9 mouse cellular contexts compared by ENCODE assay signal in the genomic region with DNA sequence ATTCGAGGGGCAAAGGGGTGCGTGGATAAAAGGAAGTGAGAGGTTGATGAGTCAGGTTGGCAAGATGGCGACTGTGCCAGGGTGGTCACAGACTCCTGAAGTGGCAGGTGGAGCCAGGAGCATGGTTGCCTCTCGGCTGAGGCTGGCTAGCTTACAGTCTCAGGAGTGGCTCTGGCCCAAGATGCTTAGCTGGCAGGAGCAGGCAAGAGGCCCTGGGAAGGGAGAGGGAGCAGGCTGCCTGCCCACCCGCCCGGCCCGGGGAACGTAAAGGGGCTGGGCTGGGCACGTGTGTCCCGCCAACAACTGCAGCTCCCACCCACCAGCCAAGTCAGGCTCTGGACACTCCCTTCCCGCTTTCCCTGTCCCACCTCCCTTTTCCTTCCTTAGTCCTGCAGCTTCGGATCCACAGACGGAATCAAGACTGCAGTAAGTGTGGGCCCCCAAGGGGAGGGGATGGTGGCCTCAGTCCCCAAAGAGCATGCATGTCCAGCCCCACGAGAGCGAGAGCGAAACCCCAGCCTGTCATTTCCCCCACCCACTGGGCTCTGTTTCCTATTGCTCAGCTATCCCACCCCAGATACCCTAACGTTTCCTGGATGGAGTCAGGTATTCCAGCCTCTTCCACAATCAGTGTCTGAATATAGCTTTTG. TPM values are rescaled to one million over a fixed set of nuclear protein-coding genes. Genes with fewer than 3 reads are reported as not detected.
DNase-seq lines count a peak whose midpoint lies in the region; ATAC-seq lines count a peak whose summit lies in the region.
"Had no signal": no experiment of that assay in that cellular context is flagged by ENCODE, and none has a peak within 500 bp of the region (broad histone marks: within the 10 kb centered on the region; RNA-seq: fewer than 3 reads in every experiment).

No protein-coding gene starts in this region.

- WGBS in heart, embryonic 11.5 days (ENCODE audit: insufficient replicate concordance): 54% methylated on average over 16 of the region's 17 CpGs
- WGBS in stomach, embryonic 16.5 days: 40% methylated on average over 17 of the region's 17 CpGs

- DNase-seq in Muller cell, postnatal 12 days (ENCODE audit: inconsistent ontology term): peak; percentile 11
- peak; percentile 77 for DNase-seq in cerebellum, adult 11-12 months
- peak; percentile 27 to 68 for DNase-seq in kidney, postnatal 25 days
- no peak for DNase-seq in layer of hippocampus, postnatal 36 days
- no peak for DNase-seq in yolk sac, embryonic 10.5 days (ENCODE audit: low spot score)
- DNase-seq in right cerebral cortex, postnatal 25 days: no peak
- DNase-seq: liver, embryonic 13.5 days had no signal

- no peak overlapping the region for H3K9ac ChIP-seq in heart, embryonic 11.5 days (ENCODE audit: low read depth, low read length)
- H3K9ac ChIP-seq in stomach, embryonic 16.5 days (ENCODE audit: low read length): peak overlapping the region; percentile 81
- H3K9ac ChIP-seq: liver, embryonic 13.5 days had no signal

- ATAC-seq in heart, embryonic 11.5 days (replicated peaks; ENCODE audit: insufficient number of reproducible peaks, low FRiP score, low TSS enrichment): no peak
- ATAC-seq in stomach, embryonic 16.5 days (ENCODE audit: insufficient read depth, low FRiP score): peak; percentile 22

- no peak overlapping the region for H3K27ac ChIP-seq in heart, embryonic 11.5 days (ENCODE audit: low read depth, low read length)
- H3K27ac ChIP-seq in stomach, embryonic 16.5 days (ENCODE audit: low read length): peak overlapping the region; percentile 90; the same call in 1 of the 2 replicates
- H3K27ac ChIP-seq: liver, embryonic 13.5 days had no signal

- 0 out of 2 replicates have a peak overlapping the region, but pooled peaks have one; percentile 3 for H3K4me3 ChIP-seq in heart, embryonic 11.5 days (ENCODE audit: low read depth, low read length)
- peak overlapping the region; percentile 50 for H3K4me3 ChIP-seq in stomach, embryonic 16.5 days (replicated peaks; ENCODE audit: low read length)
- H3K4me3 ChIP-seq: liver, embryonic 13.5 days had no signal

- 0 out of 2 replicates have a peak, but pooled peaks cover 3% of the 10 kb centered on the region for H3K36me3 ChIP-seq in heart, embryonic 11.5 days (ENCODE audit: control insufficient read depth, insufficient read depth, low read length)
- H3K36me3 ChIP-seq in stomach, embryonic 16.5 days (ENCODE audit: control insufficient read depth, insufficient read depth, low read length): 0 out of 2 replicates have a peak, but pooled peaks cover 3% of the 10 kb centered on the region
- H3K36me3 ChIP-seq: liver, embryonic 13.5 days had no signal

- H3K4me1 ChIP-seq in heart, embryonic 11.5 days (ENCODE audit: control insufficient read depth, insufficient read depth, low read length): peaks cover 30% of the 10 kb centered on the region
- H3K4me1 ChIP-seq in stomach, embryonic 16.5 days (ENCODE audit: control insufficient read depth, insufficient read depth, low read length): peaks cover 49% of the 10 kb centered on the region

- H3K27me3 ChIP-seq in heart, embryonic 11.5 days (ENCODE audit: control insufficient read depth, insufficient read depth, low read length): no peaks in the 10 kb centered on the region; the same call in 1 of the 2 replicates
- H3K27me3 ChIP-seq in stomach, embryonic 16.5 days (ENCODE audit: control insufficient read depth, insufficient read depth, low read length): no peaks in the 10 kb centered on the region

- H3K9me3 ChIP-seq in heart, embryonic 11.5 days (replicated peaks; ENCODE audit: control insufficient read depth, low read length): no peaks in the 10 kb centered on the region
- H3K9me3 ChIP-seq in stomach, embryonic 16.5 days (replicated peaks; ENCODE audit: control insufficient read depth, low read length): no peaks in the 10 kb centered on the region
- H3K9me3 ChIP-seq: liver, embryonic 13.5 days had no signal

- H3K4me2 ChIP-seq in heart, embryonic 11.5 days: peak overlapping the region; percentile 1; the same call in 1 of the 2 replicates
- H3K4me2 ChIP-seq in stomach, embryonic 16.5 days (ENCODE audit: low read depth, low read length): peak overlapping the region; percentile 84

RNA-seq across cellular contexts. Expression of a gene that starts 1.7 kb away (rescaled TPM):
- 3.4 and 4.0 TPM in 2 replicates for polyA plus RNA-seq in heart, embryonic 11.5 days (2014; fragmentation: Nextera tagmentation; extraction: Ambion mirVana)
- 10.9 and 14.2 TPM in 2 replicates for polyA plus RNA-seq in stomach, embryonic 16.5 days (2015; fragmentation: Nextera tagmentation; extraction: Ambion mirVana)
- total RNA-seq in layer of hippocampus, postnatal 36 days (2021): 1 to 10 TPM; 2.3 to 2.8 TPM

RNA-seq across cellular contexts. Expression of a gene that starts 14.2 kb away (rescaled TPM):
- 13.9 and 14.5 TPM in 2 replicates for polyA plus RNA-seq in heart, embryonic 11.5 days (2014; fragmentation: Nextera tagmentation; extraction: Ambion mirVana)
- polyA plus RNA-seq in stomach, embryonic 16.5 days (2015; fragmentation: Nextera tagmentation; extraction: Ambion mirVana): 3.3 and 4.4 TPM in 2 replicates
- 1 to 10 TPM; 6.1 to 6.6 TPM for total RNA-seq in layer of hippocampus, postnatal 36 days (2021)

RNA-seq across cellular contexts. Expression of a gene that starts 19.9 kb away (rescaled TPM):
- polyA plus RNA-seq in heart, embryonic 11.5 days (2014; fragmentation: Nextera tagmentation; extraction: Ambion mirVana): 0.34 and 0.35 TPM in 2 replicates
- 0.15 TPM in 1 of 2 replicates, not detected in the other for polyA plus RNA-seq in stomach, embryonic 16.5 days (2015; fragmentation: Nextera tagmentation; extraction: Ambion mirVana)
- not detected for total RNA-seq in layer of hippocampus, postnatal 36 days (2021)
- polyA plus RNA-seq: liver, embryonic 13.5 days had no signal

RNA-seq across cellular contexts. Expression of a gene that starts 24.4 kb away (rescaled TPM):
- polyA plus RNA-seq in heart, embryonic 11.5 days (2014; fragmentation: Nextera tagmentation; extraction: Ambion mirVana): not detected in 2 replicates
- polyA plus RNA-seq in stomach, embryonic 16.5 days (2015; fragmentation: Nextera tagmentation; extraction: Ambion mirVana): 1.2 and 1.5 TPM in 2 replicates
- not detected for total RNA-seq in layer of hippocampus, postnatal 36 days (2021)
- polyA plus RNA-seq: liver, embryonic 13.5 days had no signal

RNA-seq across cellular contexts. Expression of a gene that starts 24.7 kb away (rescaled TPM):
- 0.56 and 1.0 TPM in 2 replicates for polyA plus RNA-seq in heart, embryonic 11.5 days (2014; fragmentation: Nextera tagmentation; extraction: Ambion mirVana)
- 13.8 and 18.8 TPM in 2 replicates for polyA plus RNA-seq in stomach, embryonic 16.5 days (2015; fragmentation: Nextera tagmentation; extraction: Ambion mirVana)
- total RNA-seq in layer of hippocampus, postnatal 36 days (2021): under 1 TPM in 1 of 2 experiments, not detected in 1; 0.18 TPM

Comparison
In these comparisons a context has a peak if more than half of its experiments do, and no peak if none do; other contexts are left out.
1. DNase-seq: peak in Muller cell, postnatal 12 days (single experiment), cerebellum, adult 11-12 months (single experiment) and kidney, postnatal 25 days (2 of 2); none in layer of hippocampus, postnatal 36 days (0 of 2), yolk sac, embryonic 10.5 days (single experiment) and right cerebral cortex, postnatal 25 days (single experiment).